Mouse (Mus musculus) urinary bladder, postnatal 25 days (tissue): ENCODE measurements around the gene Ascl5.

ENCODE experiments used
- DNase-seq: peaks from one replicate; pipeline ENCODE4 v3.0.0; 2022; ENCODE audit warnings: low spot score

Ascl5 gene

GRCm38 (mm10) chr1:136050312-136051012 lies at the start of gene Ascl5:
Gene Ascl5 (plus strand): TSS chr1:136050804.
- DNase-seq, result no peak

GRCm38 (mm10) chr1:136001438-136001837 lies 49.2 kb upstream of the Ascl5 start:
- no peak for DNase-seq

GRCm38 (mm10) chr1:136006292-136006748 lies 44.3 kb upstream of the Ascl5 start, which contains the start of gene Igfn1:
Gene Igfn1 (minus strand): TSS chr1:136006342.
- DNase-seq, result no peak

- DNase-seq, result peak; percentile 74
Observed at GRCm38 (mm10) chr1:136007211-136008158, 43.1 kb upstream of the Ascl5 start, which contains the start of gene Tmem9. Gene Tmem9 (plus strand): TSS chr1:136008150.

GRCm38 (mm10) chr1:136008159-136008533 lies 42.5 kb upstream of the Ascl5 start:
- no peak for DNase-seq

- no peak for DNase-seq
Observed at GRCm38 (mm10) chr1:136010247-136010646, 40.4 kb upstream of the Ascl5 start.

- DNase-seq, result no peak
Observed at GRCm38 (mm10) chr1:136013513-136013912, 37.1 kb upstream of the Ascl5 start.

GRCm38 (mm10) chr1:136014796-136015502 lies 35.7 kb upstream of the Ascl5 start:
- DNase-seq, result no peak

- DNase-seq, result no peak
Observed at GRCm38 (mm10) chr1:136017307-136017706, 33.3 kb upstream of the Ascl5 start.

- DNase-seq, result peak; percentile 81
Observed at GRCm38 (mm10) chr1:136017907-136018313, 32.7 kb upstream of the Ascl5 start.

- DNase-seq, result peak; percentile 21
Observed at GRCm38 (mm10) chr1:136018390-136019189, 32.0 kb upstream of the Ascl5 start.

GRCm38 (mm10) chr1:136030201-136030600 lies 20.4 kb upstream of the Ascl5 start:
- no peak for DNase-seq

- no peak for DNase-seq
Observed at GRCm38 (mm10) chr1:136031697-136032096, 18.9 kb upstream of the Ascl5 start.

- no peak for DNase-seq
Observed at GRCm38 (mm10) chr1:136032961-136033360, 17.6 kb upstream of the Ascl5 start.

GRCm38 (mm10) chr1:136038746-136039538 lies 11.7 kb upstream of the Ascl5 start:
- DNase-seq, result no peak

- DNase-seq, result no peak
Observed at GRCm38 (mm10) chr1:136040452-136040851, 10.2 kb upstream of the Ascl5 start.

GRCm38 (mm10) chr1:136040874-136041273 lies 9.7 kb upstream of the Ascl5 start:
- no peak for DNase-seq

GRCm38 (mm10) chr1:136045774-136046173 lies 4.8 kb upstream of the Ascl5 start:
- DNase-seq, result peak; percentile 49

GRCm38 (mm10) chr1:136047432-136047831 lies 3.2 kb upstream of the Ascl5 start:
- no peak for DNase-seq

GRCm38 (mm10) chr1:136047894-136048293 lies 2.7 kb upstream of the Ascl5 start:
- no peak for DNase-seq

- no peak for DNase-seq
Observed at GRCm38 (mm10) chr1:136051013-136051315, 360 bp downstream of the Ascl5 start.
